In genomic region chr3:123984028-123984427, GRCm38 (mm10) we compare ENCODE assay signal across 16 mouse cellular contexts.
A peak's percentile ranks its signal among the peaks of the same experiment; 100 is the strongest.
DNase-seq lines count a peak whose midpoint lies in the region; ATAC-seq and TF ChIP-seq lines count a peak whose summit lies in the region.
"Had no signal": no experiment of that assay in that cellular context is flagged by ENCODE, and none has a peak within 500 bp of the region (broad histone marks: within the 10 kb centered on the region; RNA-seq: fewer than 3 reads in every experiment).

No protein-coding gene starts in this region.

- H3K4me1 ChIP-seq in stomach, postnatal 0 days (replicated peaks; ENCODE audit: control insufficient read depth, insufficient read depth) = no peaks in the 10 kb centered on the region
- H3K4me1 ChIP-seq: hindbrain, embryonic 12.5 days; limb, embryonic 15.5 days; midbrain, embryonic 10.5 days had no signal

- peak; percentile 71 to 88; a peak in 3 of 4 replicates for ATAC-seq in hematopoietic stem cell, adult 5-6 weeks (replicated peaks in 1 of 2; ENCODE audit: insufficient read depth in 1 of 2, low FRiP score in 2 of 2, low TSS enrichment in 1 of 2, low read depth in 1 of 2, poor library complexity in 2 of 2, severe bottlenecking in 2 of 2)
- no peak for ATAC-seq in stomach, postnatal 0 days (ENCODE audit: low FRiP score, low TSS enrichment)
- ATAC-seq: activated CD4-positive, CD25-positive, alpha-beta regulatory T cell, adult 4 months; CD4-positive, CD25-positive, alpha-beta regulatory T cell, adult 4 months had no signal

- 12% methylated on average over 1 of the region's 1 CpGs for WGBS in stomach, postnatal 0 days

- H3K4me2 ChIP-seq in stomach, postnatal 0 days (replicated peaks; ENCODE audit: low read depth) = peak overlapping the region; percentile 41
- H3K4me2 ChIP-seq: hindbrain, embryonic 12.5 days; limb, embryonic 15.5 days had no signal

- no peak for DNase-seq in gastrocnemius, adult 2 months
- DNase-seq in gastrocnemius, adult 8-10 months (ENCODE audit: low spot score in 2 of 2) = no peak
- peak; percentile 4 for DNase-seq in urinary bladder, postnatal 14 days (ENCODE audit: low spot score)
- no peak for DNase-seq in urinary bladder, postnatal 36 days (ENCODE audit: low spot score in 2 of 2)
- DNase-seq in stomach, postnatal 0 days (ENCODE audit: low spot score) = no peak
- DNase-seq in neural tube, embryonic 10.5 days (ENCODE audit: extremely low spot score, low spot score) = no peak
- DNase-seq in liver = no peak
- DNase-seq: cerebellum, adult 11 months; kidney, adult 8-10 months; thymus, adult 18-20 months had no signal

- no peak overlapping the region for H3K9ac ChIP-seq in stomach, postnatal 0 days (ENCODE audit: low read length)
- H3K9ac ChIP-seq: hindbrain, embryonic 12.5 days; limb, embryonic 15.5 days had no signal

- H3K27me3 ChIP-seq in stomach, postnatal 0 days (ENCODE audit: control insufficient read depth, insufficient read depth, low read length) = no peaks in the 10 kb centered on the region
- H3K27me3 ChIP-seq: hindbrain, embryonic 12.5 days; limb, embryonic 15.5 days had no signal

- intact Hi-C loops in gastrocnemius, adult 2 months (cut with DNase I) = no loop called here

- TF ChIP-seq CTCF in gastrocnemius, adult 2 months (IDR thresholded peaks at IDR 0.05) = no peak
- TF ChIP-seq CTCF in stomach, postnatal 0 days (IDR thresholded peaks at IDR 0.05; ENCODE audit: low read depth) = no peak

- TF ChIP-seq EP300 in stomach, postnatal 0 days (optimal IDR thresholded peaks at IDR 0.05) = no peak

- no peaks in the 10 kb centered on the region for H3K9me3 ChIP-seq in stomach, postnatal 0 days (ENCODE audit: control insufficient read depth, low read length)
- H3K9me3 ChIP-seq: hindbrain, embryonic 12.5 days; limb, embryonic 15.5 days; midbrain, embryonic 10.5 days had no signal

- H3K27ac ChIP-seq in gastrocnemius, adult 2 months = no peak overlapping the region
- no peak overlapping the region for H3K27ac ChIP-seq in stomach, postnatal 0 days (replicated peaks)
- H3K27ac ChIP-seq: hindbrain, embryonic 12.5 days; limb, embryonic 15.5 days; midbrain, embryonic 10.5 days had no signal

- peak overlapping the region; percentile 32 for H3K4me3 ChIP-seq in gastrocnemius, adult 2 months
- H3K4me3 ChIP-seq in stomach, postnatal 0 days (ENCODE audit: low read depth, low read length) = no peak overlapping the region
- H3K4me3 ChIP-seq: hindbrain, embryonic 12.5 days; limb, embryonic 15.5 days; midbrain, embryonic 10.5 days had no signal

- H3K36me3 ChIP-seq in stomach, postnatal 0 days (ENCODE audit: control insufficient read depth, insufficient read depth, low read length) = no peaks in the 10 kb centered on the region
- H3K36me3 ChIP-seq: hindbrain, embryonic 12.5 days; limb, embryonic 15.5 days; midbrain, embryonic 10.5 days had no signal
